Mouse (Mus musculus): ENCODE results near the gene Ntrk2.

Ntrk2 gene

DNA sequence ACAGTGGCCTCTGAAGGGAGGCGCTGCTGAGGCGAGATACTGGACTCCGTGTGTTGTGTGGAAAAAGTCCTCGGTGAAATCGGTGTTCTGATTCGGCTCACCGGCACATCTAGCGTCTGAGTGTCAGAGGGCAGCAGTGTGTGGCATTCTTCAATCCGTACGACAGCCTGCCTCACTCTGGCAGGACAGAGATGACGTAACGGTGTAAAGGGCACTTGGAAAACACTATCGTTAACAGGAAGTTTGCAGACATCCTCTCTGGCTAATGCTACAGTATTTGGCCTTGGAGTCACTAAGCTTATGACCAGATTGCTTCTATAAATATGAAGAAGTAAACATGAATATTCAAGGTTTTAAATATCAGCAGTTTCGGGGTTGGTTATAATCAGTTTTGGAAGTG, 309.2 kb downstream of the Ntrk2 start:
- DNase-seq (ENCODE audit: low read depth), result no peak

GRCm38 (mm10) chr13:59117233-59117632, 310.9 kb downstream of the Ntrk2 start:
- DNase-seq (ENCODE audit: low read depth), result no peak

- no peak for DNase-seq (ENCODE audit: low read depth)
Measured at GRCm38 (mm10) chr13:59119596-59120394, 313.4 kb downstream of the Ntrk2 start.

DNA sequence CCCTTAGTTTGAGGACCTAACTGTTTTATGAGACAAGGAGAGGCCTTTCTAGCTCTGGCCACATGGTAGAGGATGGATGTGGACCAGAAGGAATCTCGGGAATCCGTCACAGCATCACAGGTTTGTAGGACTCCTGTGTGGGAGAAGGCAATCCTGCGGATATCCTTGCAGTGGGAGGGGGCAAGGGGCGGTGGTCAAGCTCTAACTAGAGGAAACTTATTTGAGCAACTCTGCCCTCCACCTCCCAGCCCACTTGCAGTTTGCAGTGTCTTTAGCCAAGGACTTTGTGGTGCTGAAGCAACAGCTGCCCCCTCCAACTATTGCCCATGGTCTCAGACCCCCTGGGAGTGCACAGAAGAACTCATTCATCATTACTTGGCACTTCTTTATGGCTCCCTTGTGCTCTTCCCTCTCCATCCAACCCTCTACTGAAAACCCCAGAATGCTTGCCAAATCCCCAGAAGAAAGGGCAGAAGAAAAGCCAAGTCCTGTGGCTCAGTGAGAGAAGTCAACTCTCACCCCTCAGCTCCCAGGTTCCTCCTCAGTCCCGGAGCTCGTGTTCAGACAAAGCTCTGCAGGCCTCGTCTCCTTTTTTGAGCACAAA, 336.9 kb downstream of the Ntrk2 start:
- DNase-seq (ENCODE audit: low read depth), result no peak

DNA sequence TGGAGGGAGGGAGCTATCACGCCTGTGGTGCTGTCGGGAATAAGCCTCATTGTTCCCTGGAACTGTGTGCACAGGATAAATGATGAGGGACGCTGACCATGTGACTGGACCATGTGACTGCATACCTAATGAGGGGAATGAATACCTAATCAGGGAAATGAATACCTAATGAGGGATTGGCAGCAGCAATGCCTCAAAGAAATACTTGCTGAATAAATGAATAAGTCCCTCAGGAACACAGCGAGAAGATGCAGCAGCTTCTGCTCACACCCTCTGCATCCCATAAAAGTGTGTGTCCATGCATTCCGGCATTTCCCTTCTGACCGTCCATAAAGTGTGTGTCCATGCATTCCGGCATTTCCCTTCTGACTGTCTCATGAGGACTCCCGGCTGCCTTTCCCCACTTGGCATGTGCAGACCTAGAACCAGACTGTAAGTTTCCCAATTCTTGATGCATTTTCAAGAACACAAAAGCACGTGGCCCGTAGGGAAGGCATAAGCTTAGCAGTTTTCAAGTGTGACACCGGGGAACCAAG, 338.0 kb downstream of the Ntrk2 start:
- no peak for DNase-seq (ENCODE audit: low read depth)

GRCm38 (mm10) chr13:59145677-59146555, 339.5 kb downstream of the Ntrk2 start:
- DNase-seq (ENCODE audit: low read depth), result no peak

DNA sequence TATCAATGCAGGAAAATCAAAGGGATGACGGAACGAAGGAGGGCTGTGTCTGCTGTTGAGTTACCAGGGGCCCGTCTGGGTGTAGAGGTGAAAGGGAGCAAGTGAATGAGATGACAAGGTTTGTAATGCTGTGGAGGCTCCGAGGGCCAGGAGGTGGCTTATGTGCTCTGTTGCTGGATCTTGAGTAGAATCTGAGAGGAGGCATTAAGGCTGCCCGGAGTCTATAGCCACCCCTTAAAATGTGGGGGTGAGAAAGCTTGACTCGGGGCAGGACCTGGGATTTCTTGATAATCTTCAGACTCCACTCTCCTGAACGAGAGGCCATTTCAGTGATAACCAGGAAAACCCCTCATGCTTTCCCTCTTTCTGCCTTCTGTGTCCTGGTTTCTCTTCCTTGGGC, 340.2 kb downstream of the Ntrk2 start:
- no peak for DNase-seq (ENCODE audit: low read depth)

GRCm38 (mm10) chr13:59147976-59148375, 341.6 kb downstream of the Ntrk2 start:
- no peak for DNase-seq (ENCODE audit: low read depth)

GRCm38 (mm10) chr13:59148793-59149192, 342.4 kb downstream of the Ntrk2 start:
- no peak for DNase-seq (ENCODE audit: low read depth)

GRCm38 (mm10) chr13:59164015-59164414, 357.6 kb downstream of the Ntrk2 start:
- DNase-seq (ENCODE audit: low read depth), result no peak

DNA sequence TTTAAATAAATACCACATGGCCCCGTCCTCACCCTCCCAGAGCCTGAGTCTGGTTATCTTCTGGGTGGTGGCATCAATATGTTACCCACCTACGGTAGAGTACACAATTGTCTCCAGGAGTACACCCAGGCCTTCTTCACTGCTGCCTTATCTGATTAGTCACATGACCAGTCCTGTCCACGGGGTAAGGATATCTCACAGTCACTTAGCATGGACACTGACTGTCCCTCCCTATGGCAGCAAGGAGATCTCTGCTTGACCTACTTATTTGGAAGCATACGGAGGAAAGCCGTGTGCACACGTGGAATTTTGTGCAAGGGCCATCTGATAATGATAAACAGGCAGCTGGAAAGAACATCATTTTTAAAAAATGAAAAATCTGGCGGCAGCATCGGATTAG, 367.5 kb downstream of the Ntrk2 start:
- DNase-seq (ENCODE audit: low read depth), result no peak

GRCm38 (mm10) chr13:59176021-59176420, 369.7 kb downstream of the Ntrk2 start:
- no peak for DNase-seq (ENCODE audit: low read depth)

DNA sequence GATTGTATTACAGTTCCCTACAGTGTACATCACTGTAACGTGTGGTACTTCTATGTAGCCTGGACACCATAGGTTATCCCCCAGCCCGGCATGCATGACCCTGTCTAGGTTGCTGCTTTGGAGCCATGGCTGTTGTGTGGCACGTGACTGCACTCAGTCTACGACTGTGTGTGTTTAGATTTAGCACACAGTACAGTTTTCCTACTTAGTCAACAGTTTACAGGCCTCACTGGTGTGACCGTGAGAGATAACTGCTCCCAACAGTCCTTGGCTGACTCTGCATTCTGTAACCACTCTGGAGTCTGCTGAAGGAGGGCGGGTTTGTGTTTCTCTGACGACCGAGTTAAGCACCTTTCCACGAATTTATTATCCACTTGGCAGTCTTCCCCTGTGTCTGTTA, 370.1 kb downstream of the Ntrk2 start:
- no peak for DNase-seq (ENCODE audit: low read depth)

DNA sequence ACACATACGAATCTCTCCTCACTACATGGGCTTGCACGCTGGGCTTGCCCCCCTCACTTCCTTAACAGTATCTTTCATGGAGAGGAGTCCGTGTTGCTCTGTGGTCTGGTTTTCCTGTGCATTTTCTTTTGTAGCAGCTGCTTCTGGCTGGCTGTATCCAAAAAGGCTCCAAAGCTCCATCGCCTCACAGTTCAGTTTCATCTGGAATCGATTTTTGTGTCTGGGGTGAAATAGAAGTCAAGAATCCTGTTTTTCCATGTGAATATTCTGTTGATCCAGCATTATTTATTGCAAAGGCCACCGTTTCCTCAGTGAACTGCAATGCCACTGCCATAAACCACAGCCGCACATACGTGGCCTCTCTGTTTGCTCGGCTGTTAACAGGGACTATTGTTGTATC, 370.6 kb downstream of the Ntrk2 start:
- no peak for DNase-seq (ENCODE audit: low read depth)

GRCm38 (mm10) chr13:59179986-59180385, 373.6 kb downstream of the Ntrk2 start:
- no peak for DNase-seq (ENCODE audit: low read depth)

DNA sequence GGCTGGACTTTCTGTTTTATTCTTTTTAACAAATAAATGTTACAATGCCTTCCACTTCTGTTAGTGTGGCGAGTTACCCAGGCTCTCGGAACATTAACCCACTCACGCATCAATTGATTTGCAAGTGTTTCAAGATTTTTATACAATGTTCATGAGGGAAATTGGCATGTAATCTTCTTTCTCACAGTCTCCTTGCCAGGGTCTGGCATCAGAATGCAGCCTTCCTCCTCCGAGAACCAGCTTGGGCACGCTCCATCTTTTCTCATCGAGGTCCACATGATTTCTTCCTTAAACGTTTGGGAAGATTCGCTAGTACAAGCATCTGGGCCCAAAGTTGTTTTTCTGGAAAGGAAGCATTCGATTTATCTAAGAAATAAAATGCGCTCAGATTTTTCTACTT, 374.4 kb downstream of the Ntrk2 start:
- DNase-seq (ENCODE audit: low read depth), result no peak

- no peak for DNase-seq (ENCODE audit: low read depth)
Measured at GRCm38 (mm10) chr13:59181188-59181947, 375.0 kb downstream of the Ntrk2 start.

- DNase-seq (ENCODE audit: low read depth), result no peak
Measured at GRCm38 (mm10) chr13:59182630-59183029, 376.3 kb downstream of the Ntrk2 start.
